Mouse (Mus musculus): ENCODE data around the gene L2hgdh.

- peak; percentile 53 for TF ChIP-seq CTCF (IDR thresholded peaks at IDR 0.05; ENCODE audit: low read depth, low read length)
- TF ChIP-seq GATA2 (IDR thresholded peaks at IDR 0.05; ENCODE audit: borderline replicate concordance, low read depth, low read length): no peak
- no peak for TF ChIP-seq GATA1 (IDR thresholded peaks at IDR 0.05; ENCODE audit: borderline replicate concordance, low read length)
- TF ChIP-seq TAL1 (conservative IDR thresholded peaks at IDR 0.05; ENCODE audit: low read depth, low read length): no peak
Observed at GRCm38 (mm10) chr12:69696746-69697145, 27.9 kb downstream of the L2hgdh start.

All from G1E (cell line).